Mouse (Mus musculus): ENCODE data around the gene Rbfox1. TPM values are rescaled to one million over a fixed set of nuclear protein-coding genes. Genes with fewer than 3 reads are reported as not detected.

The Rbfox1 gene
- polyA plus RNA-seq, 1 experiment, result not detected

GRCm38 (mm10) chr16:6414846-6415245, 529.7 kb downstream of the Rbfox1 start:
- H3K4me1 ChIP-seq (ENCODE audit: control insufficient read depth, insufficient read depth, low read length), result no peaks in the 10 kb centered on the region
- H3K27ac ChIP-seq (ENCODE audit: insufficient read depth, low read depth, low read length), result no peak overlapping the region
- no peak overlapping the region for H3K4me3 ChIP-seq (ENCODE audit: insufficient read depth, low read length)
- TF ChIP-seq CTCF (IDR thresholded peaks at IDR 0.05; ENCODE audit: low read depth, low read length) (no peak), POLR2A (IDR thresholded peaks at IDR 0.05; ENCODE audit: borderline replicate concordance, low read depth, low read length) (no peak)

- Histone ChIP-seq H3K4me3 (ENCODE audit: insufficient read depth, low read length) (no peak overlapping the region), H3K4me1 (ENCODE audit: control insufficient read depth, insufficient read depth, low read length) (no peaks in the 10 kb centered on the region), H3K27ac (ENCODE audit: insufficient read depth, low read depth, low read length) (no peak overlapping the region)
- TF ChIP-seq POLR2A (IDR thresholded peaks at IDR 0.05; ENCODE audit: borderline replicate concordance, low read depth, low read length), result no peak
- TF ChIP-seq CTCF (IDR thresholded peaks at IDR 0.05; ENCODE audit: low read depth, low read length), result no peak
Observed at GRCm38 (mm10) chr16:6421623-6422145, 536.5 kb downstream of the Rbfox1 start.

GRCm38 (mm10) chr16:6423878-6424409, 538.8 kb downstream of the Rbfox1 start:
- no peak for TF ChIP-seq POLR2A (IDR thresholded peaks at IDR 0.05; ENCODE audit: borderline replicate concordance, low read depth, low read length)
- no peak for TF ChIP-seq CTCF (IDR thresholded peaks at IDR 0.05; ENCODE audit: low read depth, low read length)
- H3K27ac ChIP-seq (ENCODE audit: insufficient read depth, low read depth, low read length), result no peak overlapping the region
- no peak overlapping the region for H3K4me3 ChIP-seq (ENCODE audit: insufficient read depth, low read length)
- no peaks in the 10 kb centered on the region for H3K4me1 ChIP-seq (ENCODE audit: control insufficient read depth, insufficient read depth, low read length)

- H3K4me1 ChIP-seq (ENCODE audit: control insufficient read depth, insufficient read depth, low read length), result no peaks in the 10 kb centered on the region
- no peak overlapping the region for H3K27ac ChIP-seq (ENCODE audit: insufficient read depth, low read depth, low read length)
- TF ChIP-seq POLR2A (IDR thresholded peaks at IDR 0.05; ENCODE audit: borderline replicate concordance, low read depth, low read length) (no peak), CTCF (IDR thresholded peaks at IDR 0.05; ENCODE audit: low read depth, low read length) (no peak)
- H3K4me3 ChIP-seq (ENCODE audit: insufficient read depth, low read length), result no peak overlapping the region
Observed at GRCm38 (mm10) chr16:6424738-6425137, 539.6 kb downstream of the Rbfox1 start.

GRCm38 (mm10) chr16:6427292-6428281, 542.4 kb downstream of the Rbfox1 start:
- H3K27ac ChIP-seq (ENCODE audit: insufficient read depth, low read depth, low read length), result no peak overlapping the region
- TF ChIP-seq POLR2A (IDR thresholded peaks at IDR 0.05; ENCODE audit: borderline replicate concordance, low read depth, low read length) (no peak), CTCF (IDR thresholded peaks at IDR 0.05; ENCODE audit: low read depth, low read length) (no peak)

GRCm38 (mm10) chr16:6430981-6431380, 545.8 kb downstream of the Rbfox1 start:
- no peaks in the 10 kb centered on the region for H3K4me1 ChIP-seq (ENCODE audit: control insufficient read depth, insufficient read depth, low read length)
- no peak overlapping the region for H3K27ac ChIP-seq (ENCODE audit: insufficient read depth, low read depth, low read length)
- no peak overlapping the region for H3K4me3 ChIP-seq (ENCODE audit: insufficient read depth, low read length)
- TF ChIP-seq POLR2A (IDR thresholded peaks at IDR 0.05; ENCODE audit: borderline replicate concordance, low read depth, low read length) (no peak), CTCF (IDR thresholded peaks at IDR 0.05; ENCODE audit: low read depth, low read length) (no peak)

More at GRCm38 (mm10) chr16:6427292-6428281, 542.4 kb downstream of the Rbfox1 start:
- H3K4me3 ChIP-seq (ENCODE audit: insufficient read depth, low read length), result no peak overlapping the region
- H3K4me1 ChIP-seq (ENCODE audit: control insufficient read depth, insufficient read depth, low read length), result no peaks in the 10 kb centered on the region

GRCm38 (mm10) chr16:6436445-6436844, 551.3 kb downstream of the Rbfox1 start:
- no peak overlapping the region for H3K4me3 ChIP-seq (ENCODE audit: insufficient read depth, low read length)
- TF ChIP-seq POLR2A (IDR thresholded peaks at IDR 0.05; ENCODE audit: borderline replicate concordance, low read depth, low read length) (no peak), CTCF (IDR thresholded peaks at IDR 0.05; ENCODE audit: low read depth, low read length) (no peak)
- no peaks in the 10 kb centered on the region for H3K4me1 ChIP-seq (ENCODE audit: control insufficient read depth, insufficient read depth, low read length)
- H3K27ac ChIP-seq (ENCODE audit: insufficient read depth, low read depth, low read length), result no peak overlapping the region

GRCm38 (mm10) chr16:6448250-6448649, 563.1 kb downstream of the Rbfox1 start:
- Histone ChIP-seq H3K4me1 (ENCODE audit: control insufficient read depth, insufficient read depth, low read length) (no peaks in the 10 kb centered on the region), H3K27ac (ENCODE audit: insufficient read depth, low read depth, low read length) (no peak overlapping the region), H3K4me3 (ENCODE audit: insufficient read depth, low read length) (no peak overlapping the region)
- TF ChIP-seq POLR2A (IDR thresholded peaks at IDR 0.05; ENCODE audit: borderline replicate concordance, low read depth, low read length) (no peak), CTCF (IDR thresholded peaks at IDR 0.05; ENCODE audit: low read depth, low read length) (no peak)

GRCm38 (mm10) chr16:6455349-6455748, 570.2 kb downstream of the Rbfox1 start:
- Histone ChIP-seq H3K4me1 (ENCODE audit: control insufficient read depth, insufficient read depth, low read length) (no peaks in the 10 kb centered on the region), H3K4me3 (ENCODE audit: insufficient read depth, low read length) (no peak overlapping the region), H3K27ac (ENCODE audit: insufficient read depth, low read depth, low read length) (no peak overlapping the region)
- TF ChIP-seq CTCF (IDR thresholded peaks at IDR 0.05; ENCODE audit: low read depth, low read length) (no peak), POLR2A (IDR thresholded peaks at IDR 0.05; ENCODE audit: borderline replicate concordance, low read depth, low read length) (no peak)

Measured in bone marrow macrophage, adult 2 months (primary cell).